Mouse (Mus musculus) testis, adult 2 months (tissue): ENCODE data around the gene Zfp263.

Experiments
- CTCF ChIP-seq: fragments of 200-500 bp; IDR thresholded peaks from 2 replicates; pipeline ENCODE4 v1.5.1; 2012; ENCODE audit warnings: low read depth, mild to moderate bottlenecking, inconsistent platforms, low read length, moderate library complexity; ENCODE audit not compliant: control insufficient read depth, insufficient read depth, insufficient replicate concordance
- POLR2A ChIP-seq: fragments of 200-500 bp; IDR thresholded peaks from 2 replicates; pipeline ENCODE4 v1.6.1; 2012; ENCODE audit warnings: low read depth, mild to moderate bottlenecking, inconsistent platforms, low read length, moderate library complexity; ENCODE audit not compliant: control insufficient read depth

DNA sequence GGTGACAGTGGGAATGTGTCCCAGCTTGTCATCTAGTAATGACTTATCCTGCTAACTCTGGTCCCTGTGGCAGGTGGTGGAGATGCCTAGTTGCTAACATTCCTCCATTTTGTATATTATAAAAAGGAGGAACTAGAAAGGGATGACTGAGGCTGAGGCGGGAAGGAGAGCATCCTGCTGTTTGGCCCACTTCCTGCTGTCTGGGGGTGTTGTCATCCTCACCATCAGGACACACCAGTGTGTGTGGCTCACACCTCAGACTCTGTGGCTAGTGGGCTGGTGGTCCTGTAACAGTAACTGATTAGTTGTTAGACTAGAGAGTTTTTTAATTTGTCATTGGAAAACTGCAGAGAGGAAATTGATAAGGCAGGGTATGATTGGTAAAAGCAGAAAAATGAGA is 43.0 kb upstream of the Zfp263 start:
- TF ChIP-seq POLR2A, result no peak
- no peak for TF ChIP-seq CTCF
